Mouse (Mus musculus): ENCODE results near the gene Hoxa9.

The Hoxa9 gene

GRCm38 (mm10) chr6:52180726-52181125, 50.2 kb downstream of the Hoxa9 start:
- no peak for DNase-seq (ENCODE audit: low spot score)

- DNase-seq (ENCODE audit: low spot score), result no peak
Measured at GRCm38 (mm10) chr6:52180213-52180710, 50.6 kb downstream of the Hoxa9 start.

GRCm38 (mm10) chr6:52179690-52180089, 51.2 kb downstream of the Hoxa9 start:
- no peak for DNase-seq (ENCODE audit: low spot score)

- DNase-seq (ENCODE audit: low spot score), result no peak
Measured at GRCm38 (mm10) chr6:52178918-52179665, 51.8 kb downstream of the Hoxa9 start.

- no peak for DNase-seq (ENCODE audit: low spot score)
Measured at GRCm38 (mm10) chr6:52177806-52178205, 53.1 kb downstream of the Hoxa9 start.

GRCm38 (mm10) chr6:52177061-52177735, 53.7 kb downstream of the Hoxa9 start, which contains the start of gene 5730596B20Rik:
Gene 5730596B20Rik, plus strand, starts transcription at chr6:52177498.
- no peak for DNase-seq (ENCODE audit: low spot score)

- DNase-seq (ENCODE audit: low spot score), result no peak
Measured at GRCm38 (mm10) chr6:52176391-52176790, 54.5 kb downstream of the Hoxa9 start.

- no peak for DNase-seq (ENCODE audit: low spot score)
Measured at GRCm38 (mm10) chr6:52175864-52176263, 55.0 kb downstream of the Hoxa9 start.

- no peak for DNase-seq (ENCODE audit: low spot score)
Measured at GRCm38 (mm10) chr6:52174968-52175751, 55.7 kb downstream of the Hoxa9 start.

GRCm38 (mm10) chr6:52173648-52174047, 57.2 kb downstream of the Hoxa9 start:
- no peak for DNase-seq (ENCODE audit: low spot score)
